Mouse (Mus musculus): ENCODE results near the gene Tex33. TPM values are rescaled to one million over a fixed set of nuclear protein-coding genes. Genes with fewer than 3 reads are reported as not detected.
"Not testable (repeated sequence)": the region's sequence is repeated elsewhere in the genome, so short reads cannot be mapped to it uniquely, and the experiment has no call there.

The Tex33 gene
- total RNA-seq, 4 experiments from 2014 or later: not detected

- DNase-seq (ENCODE audit: low spot score): no peak
Observed at GRCm38 (mm10) chr15:78377859-78378258, 17.9 kb downstream of the Tex33 start.

DNA sequence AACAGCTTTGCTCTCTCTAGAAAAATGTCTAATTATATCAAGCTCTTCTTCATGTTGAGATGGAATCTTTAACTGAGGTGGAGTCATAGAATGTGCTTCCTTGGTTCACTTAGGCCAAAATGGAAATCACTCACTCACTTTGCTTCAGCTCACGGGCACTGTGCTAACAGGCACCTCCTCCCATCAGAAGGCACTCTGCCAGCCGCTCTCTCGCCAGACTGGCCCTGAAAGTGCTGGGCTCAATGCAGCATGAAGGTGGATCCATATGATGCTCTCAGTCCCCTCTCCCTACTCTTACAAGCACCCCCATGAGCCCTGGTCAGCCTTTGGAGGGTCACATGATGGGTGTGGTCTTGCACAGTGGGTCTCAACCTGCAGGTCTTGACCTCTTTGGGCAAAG lies 21.5 kb downstream of the Tex33 start:
- no peak for DNase-seq (ENCODE audit: low spot score)

GRCm38 (mm10) chr15:78372796-78373195 lies 22.9 kb downstream of the Tex33 start:
- DNase-seq (ENCODE audit: low spot score): no peak

DNA sequence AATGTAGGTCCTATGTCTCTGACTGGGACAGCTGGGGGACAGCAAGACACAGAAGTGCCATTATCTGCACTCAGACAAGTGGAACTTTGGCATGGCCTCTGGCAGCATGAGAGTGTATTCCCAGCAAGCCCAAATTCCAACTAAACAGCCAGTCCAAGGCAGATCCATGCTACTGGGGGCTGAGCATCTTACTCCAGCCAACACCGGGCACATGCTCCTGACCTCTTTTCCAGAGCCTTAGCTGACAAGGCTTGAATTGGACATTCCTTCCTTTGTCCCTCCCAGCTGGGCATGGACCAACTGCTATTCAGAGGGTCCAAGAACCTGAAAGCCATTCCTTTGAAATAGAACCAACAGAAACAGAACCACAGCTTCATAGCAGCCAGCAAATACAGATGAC lies 26.1 kb downstream of the Tex33 start:
- no peak for DNase-seq (ENCODE audit: low spot score)

DNA sequence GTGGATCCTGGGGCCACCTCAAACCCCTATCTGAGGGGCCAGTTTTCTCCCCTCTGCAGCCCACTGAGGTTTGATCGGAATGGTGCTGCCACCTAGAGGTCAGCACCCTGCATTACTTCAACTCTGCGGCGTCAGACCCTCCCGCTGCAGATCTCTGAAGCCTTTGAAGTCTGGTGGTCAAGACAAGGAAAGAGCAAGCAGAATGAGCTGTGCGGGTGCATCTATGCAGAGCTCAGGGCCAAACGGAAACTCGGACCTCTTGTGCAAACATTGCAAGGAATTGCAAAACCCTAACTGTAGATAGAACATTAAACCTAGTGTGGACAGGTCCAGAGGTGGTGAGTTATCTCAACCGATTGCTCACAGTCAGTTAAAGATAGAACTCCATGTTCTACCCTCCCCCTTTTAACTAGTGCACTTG lies 26.8 kb downstream of the Tex33 start:
- peak; percentile 39 for DNase-seq (ENCODE audit: low spot score)

DNA sequence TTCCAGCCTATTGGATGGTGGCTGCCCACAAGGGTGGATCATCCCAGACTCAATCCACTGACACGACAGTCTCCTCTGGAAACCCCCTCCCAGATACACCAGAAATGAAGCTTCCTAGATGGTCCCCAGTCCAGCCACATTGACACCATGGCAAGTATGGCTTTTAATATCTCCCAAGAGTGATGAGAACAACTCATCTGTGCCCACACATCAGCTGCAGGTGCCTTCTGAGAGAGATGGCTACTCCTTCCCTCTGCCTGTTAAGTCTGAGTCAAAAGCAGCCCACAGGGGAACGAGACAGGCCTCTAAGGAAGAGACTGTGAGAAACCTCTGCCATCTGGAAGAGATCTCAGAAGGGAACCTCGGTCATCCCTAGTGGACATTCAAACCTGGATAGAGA lies 27.9 kb downstream of the Tex33 start:
- no peak for DNase-seq (ENCODE audit: low spot score)

GRCm38 (mm10) chr15:78366875-78367274 lies 28.8 kb downstream of the Tex33 start:
- DNase-seq (ENCODE audit: low spot score): no peak

DNA sequence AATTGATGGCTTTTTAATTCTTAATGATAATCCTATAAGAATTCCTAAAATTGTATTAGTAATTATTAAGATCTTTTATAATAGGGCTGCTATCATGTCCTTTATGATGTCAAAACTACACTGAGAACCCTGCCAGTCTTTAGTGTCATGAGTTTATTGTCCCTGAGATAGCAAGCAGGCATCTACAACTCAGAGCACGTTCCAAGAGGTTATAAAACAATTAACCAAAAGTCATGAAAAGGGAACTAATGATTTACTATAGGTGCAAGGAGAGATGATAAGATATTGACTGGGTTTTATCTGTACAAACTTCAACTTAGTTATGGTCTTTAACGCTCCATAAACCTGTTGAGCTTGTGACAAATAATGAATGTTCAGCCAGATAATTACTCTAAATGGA lies 29.8 kb downstream of the Tex33 start:
- no peak for DNase-seq (ENCODE audit: low spot score)

- DNase-seq (ENCODE audit: low spot score): no peak
Observed at GRCm38 (mm10) chr15:78355548-78355947, 40.2 kb downstream of the Tex33 start.

DNA sequence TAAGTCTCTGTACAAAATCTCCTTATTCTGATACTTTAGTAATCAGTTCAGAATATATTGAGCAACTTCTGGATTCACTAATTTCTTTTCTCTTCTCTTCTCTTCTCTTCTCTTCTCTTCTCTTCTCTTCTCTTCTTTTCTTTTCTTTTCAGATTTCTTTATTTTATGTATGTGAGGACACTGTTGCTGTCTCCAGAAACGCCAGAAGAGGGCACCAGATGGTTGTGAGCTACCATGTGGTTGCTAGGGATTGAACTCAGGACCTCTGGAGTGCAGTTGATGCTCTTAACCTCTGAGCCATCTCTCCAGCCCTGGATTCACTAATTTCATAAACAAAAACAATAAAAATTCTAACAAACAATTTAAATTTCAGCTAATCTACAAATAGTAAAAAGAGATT lies 40.8 kb downstream of the Tex33 start:
- no peak for DNase-seq (ENCODE audit: low spot score)

DNA sequence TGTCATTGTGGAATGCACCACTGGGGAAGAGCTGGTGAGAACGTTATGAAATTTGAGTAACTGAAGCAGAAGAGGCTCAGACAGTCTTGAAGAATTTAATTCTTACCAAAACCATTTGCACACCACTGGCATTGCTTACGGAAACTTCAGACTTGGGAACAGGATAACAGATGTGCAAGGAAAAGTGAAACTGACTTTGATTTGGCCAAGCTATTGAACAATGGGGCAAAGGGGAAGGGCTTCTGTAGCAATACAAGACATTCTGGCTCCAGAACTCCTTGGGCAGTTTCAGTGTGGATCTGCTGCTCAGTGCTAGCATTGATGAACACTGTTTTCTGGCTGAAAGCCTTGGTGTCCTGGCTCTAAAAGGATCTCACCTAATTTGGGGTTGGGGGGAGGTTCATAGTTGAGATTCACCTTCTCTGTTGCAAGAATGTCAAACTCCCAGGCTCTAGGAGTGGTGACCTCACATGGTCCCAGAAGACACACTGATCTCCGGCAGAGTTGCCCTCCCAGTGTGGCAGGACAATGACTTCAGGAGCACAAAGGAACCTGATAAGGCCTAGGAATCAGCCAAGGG lies 44.0 kb downstream of the Tex33 start:
- no peak for DNase-seq (ENCODE audit: low spot score)

- DNase-seq (ENCODE audit: low spot score): no peak
Observed at GRCm38 (mm10) chr15:78344567-78344966, 51.1 kb downstream of the Tex33 start.

DNA sequence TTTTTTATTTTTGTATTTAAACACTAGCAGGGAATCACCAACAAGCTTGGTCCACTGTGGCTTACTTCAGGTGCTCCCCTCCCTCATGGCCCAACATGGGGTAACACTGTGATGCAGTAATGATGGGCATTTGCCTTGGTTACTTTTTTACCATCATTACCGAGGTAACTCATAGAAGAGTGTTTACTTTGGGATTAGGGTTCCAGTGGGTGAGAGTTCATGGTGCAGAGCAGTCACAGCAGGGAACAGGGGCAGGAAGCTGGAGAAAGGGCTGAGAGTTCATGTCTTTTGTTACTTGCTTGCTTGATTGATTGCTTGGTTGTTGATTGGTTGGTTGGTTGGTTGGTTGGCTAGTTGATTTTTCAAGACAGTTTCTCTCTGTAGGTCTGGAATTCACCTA lies 52.0 kb downstream of the Tex33 start:
- DNase-seq (ENCODE audit: low spot score): no peak

DNA sequence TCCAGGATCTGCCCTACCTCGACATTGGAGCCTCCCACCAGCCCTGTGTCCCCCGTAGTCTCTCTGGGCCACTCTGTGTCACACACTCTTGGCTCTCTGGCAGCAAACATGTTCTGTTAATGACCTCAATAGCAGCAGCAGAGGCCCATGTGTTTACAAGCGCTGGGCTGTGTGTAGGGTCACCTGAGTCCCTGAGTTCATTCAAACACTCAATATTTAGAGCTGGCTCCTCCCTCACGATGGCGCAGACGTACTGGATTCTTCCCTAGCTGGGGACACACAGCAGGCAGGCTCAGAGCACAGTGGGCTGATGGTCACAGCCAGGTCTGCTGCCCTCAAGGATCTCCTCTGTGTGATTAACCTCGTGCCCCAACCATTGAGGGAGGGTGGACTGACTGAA lies 54.8 kb downstream of the Tex33 start:
- DNase-seq (ENCODE audit: low spot score): not testable (repeated sequence)

DNA sequence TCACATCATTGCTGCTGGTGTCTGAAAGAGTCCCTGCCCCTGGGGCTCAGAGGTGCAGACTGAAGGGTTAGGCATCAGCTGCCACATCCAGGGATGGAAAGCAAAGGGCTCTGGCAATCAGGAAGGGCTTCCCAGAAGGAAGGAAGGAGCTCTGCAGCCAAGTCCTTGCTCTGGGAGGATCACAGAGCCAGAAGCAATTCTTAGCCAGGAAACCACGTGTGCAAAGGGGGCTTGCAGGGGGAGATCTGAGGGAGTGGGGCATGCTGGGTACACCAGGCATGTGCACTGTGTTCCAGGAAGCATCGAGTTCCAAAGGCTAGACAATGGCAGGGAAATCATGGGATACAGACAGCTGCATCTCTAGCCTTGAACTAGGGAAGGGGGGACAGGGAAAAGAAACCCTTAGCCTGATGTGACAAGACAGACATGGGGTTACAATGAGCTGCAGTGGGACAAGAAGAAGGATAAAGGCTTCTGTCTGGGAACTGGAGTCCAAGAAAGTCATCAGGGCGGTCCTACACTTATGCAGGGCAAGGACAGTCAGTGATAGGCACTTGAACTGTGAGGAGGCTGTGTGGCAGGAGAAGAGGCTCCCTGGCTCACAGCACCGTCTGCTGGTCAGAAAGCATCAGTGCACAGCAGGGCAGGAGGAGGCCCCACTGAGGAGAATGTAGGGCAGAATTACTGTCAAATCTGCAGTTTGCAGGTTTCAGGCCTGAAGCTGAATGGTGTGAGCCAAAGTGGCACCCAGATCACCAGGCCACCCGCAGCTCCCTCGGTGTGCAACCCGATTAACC lies 55.9 kb downstream of the Tex33 start:
- DNase-seq (ENCODE audit: low spot score): peak; percentile 71

- no peak for DNase-seq (ENCODE audit: low spot score)
Observed at GRCm38 (mm10) chr15:78334380-78334779, 61.3 kb downstream of the Tex33 start.

GRCm38 (mm10) chr15:78332981-78333380 lies 62.7 kb downstream of the Tex33 start:
- DNase-seq (ENCODE audit: low spot score): no peak

DNA sequence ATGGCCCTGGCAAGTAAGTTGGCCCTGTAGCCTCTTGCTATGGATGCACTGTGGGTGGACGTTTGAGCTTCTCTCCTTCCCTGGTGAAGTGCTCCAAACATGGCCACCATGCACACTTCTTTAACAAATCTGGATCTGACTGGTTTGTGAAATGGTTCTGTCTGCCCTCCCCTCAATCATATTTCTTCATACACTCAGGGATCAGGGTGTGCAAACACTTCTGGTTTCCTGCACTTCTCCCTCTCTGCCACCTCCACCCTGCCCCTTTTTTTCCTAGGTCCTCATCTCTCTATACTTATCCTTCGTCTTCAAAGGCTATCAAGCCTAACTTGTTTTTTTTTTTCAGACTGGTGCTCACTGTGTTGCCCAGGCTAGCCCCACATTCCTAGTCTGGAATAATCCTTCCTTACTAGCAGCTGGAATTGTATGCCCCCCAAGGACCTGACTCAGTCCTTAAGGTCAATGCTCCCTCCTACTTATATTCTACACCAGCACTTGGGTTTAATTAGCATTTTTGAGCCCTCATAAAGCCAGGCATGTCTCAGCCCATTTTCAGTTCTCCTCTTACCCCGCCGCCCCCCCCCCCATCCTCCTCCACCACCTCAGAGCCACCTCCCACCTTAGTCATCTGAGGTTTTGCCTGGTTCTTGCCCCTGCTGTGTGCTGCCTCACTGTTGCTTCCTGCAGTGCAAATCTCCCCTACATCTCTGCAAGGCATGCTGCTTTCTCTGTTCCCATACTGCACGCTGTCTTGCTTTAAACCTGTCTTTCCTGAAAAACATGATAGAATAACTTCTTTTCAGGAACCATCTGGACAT lies 64.0 kb downstream of the Tex33 start:
- DNase-seq (ENCODE audit: low spot score): no peak

GRCm38 (mm10) chr15:78330706-78331105 lies 65.0 kb downstream of the Tex33 start:
- DNase-seq (ENCODE audit: low spot score): no peak

DNA sequence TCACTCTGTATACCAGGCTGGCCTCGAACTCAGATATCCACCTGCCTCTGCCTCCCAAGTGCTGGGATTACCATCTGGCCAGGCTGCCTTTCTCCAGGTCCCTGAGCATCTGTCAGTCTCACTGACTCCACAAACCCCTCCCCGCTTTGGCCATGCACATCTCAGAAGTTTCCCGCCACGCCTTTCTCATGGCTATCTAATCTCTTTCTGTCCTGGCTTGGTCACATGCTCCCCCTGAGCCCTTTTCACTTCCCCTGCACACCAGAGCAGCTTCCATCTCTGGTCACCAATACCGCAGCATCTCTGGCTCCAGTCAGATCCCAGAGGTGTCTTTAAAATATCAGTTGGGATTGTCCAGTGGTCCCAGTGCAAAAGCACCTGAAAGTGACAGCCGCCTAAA lies 65.7 kb downstream of the Tex33 start:
- DNase-seq (ENCODE audit: low spot score): not testable (repeated sequence)

DNA sequence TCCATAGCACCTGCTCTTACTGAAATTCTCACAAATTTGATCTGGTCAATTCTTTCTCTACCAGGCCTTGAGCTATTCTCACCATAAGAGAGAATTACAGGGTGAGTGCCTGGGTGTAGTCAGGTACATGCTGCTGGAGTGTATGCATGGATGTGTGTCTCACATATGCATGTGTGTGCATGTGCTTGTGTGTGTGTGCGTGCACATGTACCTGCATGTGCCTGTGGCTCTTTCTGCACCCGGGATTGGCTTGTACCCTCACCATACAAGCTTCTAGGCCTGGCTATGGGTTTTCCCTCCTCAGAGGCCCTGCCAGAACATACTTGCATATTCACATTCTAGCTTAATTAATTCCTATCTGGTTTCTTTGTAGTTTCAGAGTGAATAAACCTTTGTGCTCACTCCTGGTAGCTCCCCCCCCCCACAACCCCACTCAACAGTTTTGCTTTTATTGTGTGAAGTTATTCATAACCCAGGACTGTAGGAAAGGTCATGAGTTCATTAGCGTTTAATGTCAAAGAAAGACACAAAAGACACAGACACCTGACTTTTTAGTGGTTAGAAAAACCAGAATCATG lies 67.1 kb downstream of the Tex33 start:
- no peak for DNase-seq (ENCODE audit: low spot score)

Data from heart, adult 8-10 months (tissue).